Mouse (Mus musculus): ENCODE measurements around the gene Tmco4. TPM values are rescaled to one million over a fixed set of nuclear protein-coding genes. Genes with fewer than 3 reads are reported as not detected.

The Tmco4 gene
- polyA plus RNA-seq, 1 experiment from 2014 or later = 0.90 TPM

GRCm38 (mm10) chr4:138980771-138981420, 8.2 kb downstream of the Tmco4 start:
- ATAC-seq (ENCODE audit: low FRiP score) (no peak), DNase-seq (ENCODE audit: low spot score, missing footprints) (no peak)
- Histone ChIP-seq H3K9ac (ENCODE audit: low read length) (no peak overlapping the region), H3K9me3 (ENCODE audit: control insufficient read depth, low read length) (no peaks in the 10 kb centered on the region), H3K4me3 (ENCODE audit: low read depth, low read length) (no peak overlapping the region), H3K27me3 (ENCODE audit: control insufficient read depth, insufficient read depth, low read length) (no peaks in the 10 kb centered on the region), H3K27ac (ENCODE audit: low read depth, low read length) (no peak overlapping the region), H3K4me2 (no peak overlapping the region), H3K4me1 (ENCODE audit: control insufficient read depth, insufficient read depth, low read length) (no peaks in the 10 kb centered on the region; the same call in 1 of the 2 replicates), H3K36me3 (ENCODE audit: control insufficient read depth, insufficient read depth, low read length) (no peaks in the 10 kb centered on the region)
- 22% methylated on average over 12 of the region's 12 CpGs for WGBS

GRCm38 (mm10) chr4:138983422-138983821, 10.7 kb downstream of the Tmco4 start:
- Histone ChIP-seq H3K9me3 (ENCODE audit: control insufficient read depth, low read length) (no peaks in the 10 kb centered on the region), H3K4me3 (ENCODE audit: low read depth, low read length) (no peak overlapping the region), H3K4me2 (no peak overlapping the region), H3K27ac (ENCODE audit: low read depth, low read length) (no peak overlapping the region), H3K9ac (ENCODE audit: low read length) (no peak overlapping the region), H3K27me3 (ENCODE audit: control insufficient read depth, insufficient read depth, low read length) (no peaks in the 10 kb centered on the region), H3K4me1 (ENCODE audit: control insufficient read depth, insufficient read depth, low read length) (no peaks in the 10 kb centered on the region; the same call in 1 of the 2 replicates), H3K36me3 (ENCODE audit: control insufficient read depth, insufficient read depth, low read length) (no peaks in the 10 kb centered on the region)
- 82% methylated on average over 3 of the region's 3 CpGs for WGBS
- ATAC-seq (ENCODE audit: low FRiP score) (no peak), DNase-seq (ENCODE audit: low spot score, missing footprints) (no peak)

- no peaks in the 10 kb centered on the region for H3K9me3 ChIP-seq (ENCODE audit: control insufficient read depth, low read length)
- no peaks in the 10 kb centered on the region for H3K27me3 ChIP-seq (ENCODE audit: control insufficient read depth, insufficient read depth, low read length)
- WGBS = 72% methylated on average over 7 of the region's 7 CpGs
- no peak overlapping the region for H3K9ac ChIP-seq (ENCODE audit: low read length)
- H3K4me2 ChIP-seq = no peak overlapping the region
- no peak overlapping the region for H3K4me3 ChIP-seq (ENCODE audit: low read depth, low read length)
- no peaks in the 10 kb centered on the region; the same call in 1 of the 2 replicates for H3K4me1 ChIP-seq (ENCODE audit: control insufficient read depth, insufficient read depth, low read length)
- H3K36me3 ChIP-seq (ENCODE audit: control insufficient read depth, insufficient read depth, low read length) = no peaks in the 10 kb centered on the region
- H3K27ac ChIP-seq (ENCODE audit: low read depth, low read length) = no peak overlapping the region
- ATAC-seq (ENCODE audit: low FRiP score) = no peak
- no peak for DNase-seq (ENCODE audit: low spot score, missing footprints)
Measured at GRCm38 (mm10) chr4:138984744-138985143, 12.1 kb downstream of the Tmco4 start.

GRCm38 (mm10) chr4:138986280-138986679, 13.6 kb downstream of the Tmco4 start:
- no peaks in the 10 kb centered on the region for H3K27me3 ChIP-seq (ENCODE audit: control insufficient read depth, insufficient read depth, low read length)
- H3K36me3 ChIP-seq (ENCODE audit: control insufficient read depth, insufficient read depth, low read length) = no peaks in the 10 kb centered on the region
- no peak overlapping the region for H3K27ac ChIP-seq (ENCODE audit: low read depth, low read length)
- H3K9ac ChIP-seq (ENCODE audit: low read length) = no peak overlapping the region
- DNase-seq (ENCODE audit: low spot score, missing footprints) (no peak), ATAC-seq (ENCODE audit: low FRiP score) (no peak)
- H3K4me2 ChIP-seq = no peak overlapping the region
- H3K4me3 ChIP-seq (ENCODE audit: low read depth, low read length) = no peak overlapping the region
- no peaks in the 10 kb centered on the region for H3K4me1 ChIP-seq (ENCODE audit: control insufficient read depth, insufficient read depth, low read length)
- no peaks in the 10 kb centered on the region for H3K9me3 ChIP-seq (ENCODE audit: control insufficient read depth, low read length)
- 25% methylated on average over 5 of the region's 5 CpGs for WGBS

GRCm38 (mm10) chr4:138994389-138994788, 21.7 kb downstream of the Tmco4 start:
- Histone ChIP-seq H3K27ac (ENCODE audit: low read depth, low read length) (no peak overlapping the region), H3K9me3 (ENCODE audit: control insufficient read depth, low read length) (no peaks in the 10 kb centered on the region), H3K36me3 (ENCODE audit: control insufficient read depth, insufficient read depth, low read length) (no peaks in the 10 kb centered on the region), H3K4me1 (ENCODE audit: control insufficient read depth, insufficient read depth, low read length) (no peaks in the 10 kb centered on the region), H3K9ac (ENCODE audit: low read length) (no peak overlapping the region), H3K27me3 (ENCODE audit: control insufficient read depth, insufficient read depth, low read length) (no peaks in the 10 kb centered on the region), H3K4me2 (no peak overlapping the region), H3K4me3 (ENCODE audit: low read depth, low read length) (no peak overlapping the region)
- WGBS = 86% methylated on average over 3 of the region's 3 CpGs
- DNase-seq (ENCODE audit: low spot score, missing footprints) (no peak), ATAC-seq (ENCODE audit: low FRiP score) (no peak)

- DNase-seq (ENCODE audit: low spot score, missing footprints) (no peak), ATAC-seq (ENCODE audit: low FRiP score) (no peak)
- Histone ChIP-seq H3K27ac (ENCODE audit: low read depth, low read length) (no peak overlapping the region), H3K4me3 (ENCODE audit: low read depth, low read length) (no peak overlapping the region), H3K9ac (ENCODE audit: low read length) (no peak overlapping the region), H3K4me1 (ENCODE audit: control insufficient read depth, insufficient read depth, low read length) (no peaks in the 10 kb centered on the region), H3K36me3 (ENCODE audit: control insufficient read depth, insufficient read depth, low read length) (no peaks in the 10 kb centered on the region), H3K27me3 (ENCODE audit: control insufficient read depth, insufficient read depth, low read length) (no peaks in the 10 kb centered on the region), H3K9me3 (ENCODE audit: control insufficient read depth, low read length) (no peaks in the 10 kb centered on the region), H3K4me2 (no peak overlapping the region)
- WGBS = 76% methylated on average over 5 of the region's 5 CpGs
Measured at GRCm38 (mm10) chr4:138996410-138996809, 23.7 kb downstream of the Tmco4 start.

- no peak for ATAC-seq (ENCODE audit: low FRiP score)
- Histone ChIP-seq H3K27ac (ENCODE audit: low read depth, low read length) (no peak overlapping the region), H3K36me3 (ENCODE audit: control insufficient read depth, insufficient read depth, low read length) (no peaks in the 10 kb centered on the region), H3K4me2 (no peak overlapping the region), H3K9me3 (ENCODE audit: control insufficient read depth, low read length) (no peaks in the 10 kb centered on the region), H3K9ac (ENCODE audit: low read length) (no peak overlapping the region), H3K4me3 (ENCODE audit: low read depth, low read length) (no peak overlapping the region), H3K4me1 (ENCODE audit: control insufficient read depth, insufficient read depth, low read length) (no peaks in the 10 kb centered on the region), H3K27me3 (ENCODE audit: control insufficient read depth, insufficient read depth, low read length) (no peaks in the 10 kb centered on the region)
- WGBS = 88% methylated on average over 4 of the region's 4 CpGs
- DNase-seq (ENCODE audit: low spot score, missing footprints) = no peak
Measured at GRCm38 (mm10) chr4:138997121-138997520, 24.4 kb downstream of the Tmco4 start.

GRCm38 (mm10) chr4:138998611-138999010, 25.9 kb downstream of the Tmco4 start:
- Histone ChIP-seq H3K36me3 (ENCODE audit: control insufficient read depth, insufficient read depth, low read length) (no peaks in the 10 kb centered on the region), H3K4me1 (ENCODE audit: control insufficient read depth, insufficient read depth, low read length) (no peaks in the 10 kb centered on the region), H3K9me3 (ENCODE audit: control insufficient read depth, low read length) (no peaks in the 10 kb centered on the region), H3K27ac (ENCODE audit: low read depth, low read length) (no peak overlapping the region), H3K27me3 (ENCODE audit: control insufficient read depth, insufficient read depth, low read length) (no peaks in the 10 kb centered on the region), H3K4me2 (no peak overlapping the region), H3K9ac (ENCODE audit: low read length) (no peak overlapping the region), H3K4me3 (ENCODE audit: low read depth, low read length) (no peak overlapping the region)
- 88% methylated on average over 11 of the region's 11 CpGs for WGBS
- DNase-seq (ENCODE audit: low spot score, missing footprints) (no peak), ATAC-seq (ENCODE audit: low FRiP score) (no peak)

GRCm38 (mm10) chr4:139001026-139001425, 28.3 kb downstream of the Tmco4 start:
- H3K36me3 ChIP-seq (ENCODE audit: control insufficient read depth, insufficient read depth, low read length) = no peaks in the 10 kb centered on the region
- H3K4me1 ChIP-seq (ENCODE audit: control insufficient read depth, insufficient read depth, low read length) = no peaks in the 10 kb centered on the region
- no peaks in the 10 kb centered on the region for H3K9me3 ChIP-seq (ENCODE audit: control insufficient read depth, low read length)
- no peaks in the 10 kb centered on the region for H3K27me3 ChIP-seq (ENCODE audit: control insufficient read depth, insufficient read depth, low read length)
- no peak overlapping the region for H3K27ac ChIP-seq (ENCODE audit: low read depth, low read length)
- peak; percentile 69 for DNase-seq (ENCODE audit: low spot score, missing footprints)
- no peak overlapping the region for H3K4me3 ChIP-seq (ENCODE audit: low read depth, low read length)
- no peak overlapping the region for H3K4me2 ChIP-seq
- no peak for ATAC-seq (ENCODE audit: low FRiP score)
- no peak overlapping the region for H3K9ac ChIP-seq (ENCODE audit: low read length)
- WGBS = 54% methylated on average over 2 of the region's 2 CpGs

All from midbrain, embryonic 11.5 days (tissue).